Mouse (Mus musculus): ENCODE results near the gene Klf2.

DNA sequence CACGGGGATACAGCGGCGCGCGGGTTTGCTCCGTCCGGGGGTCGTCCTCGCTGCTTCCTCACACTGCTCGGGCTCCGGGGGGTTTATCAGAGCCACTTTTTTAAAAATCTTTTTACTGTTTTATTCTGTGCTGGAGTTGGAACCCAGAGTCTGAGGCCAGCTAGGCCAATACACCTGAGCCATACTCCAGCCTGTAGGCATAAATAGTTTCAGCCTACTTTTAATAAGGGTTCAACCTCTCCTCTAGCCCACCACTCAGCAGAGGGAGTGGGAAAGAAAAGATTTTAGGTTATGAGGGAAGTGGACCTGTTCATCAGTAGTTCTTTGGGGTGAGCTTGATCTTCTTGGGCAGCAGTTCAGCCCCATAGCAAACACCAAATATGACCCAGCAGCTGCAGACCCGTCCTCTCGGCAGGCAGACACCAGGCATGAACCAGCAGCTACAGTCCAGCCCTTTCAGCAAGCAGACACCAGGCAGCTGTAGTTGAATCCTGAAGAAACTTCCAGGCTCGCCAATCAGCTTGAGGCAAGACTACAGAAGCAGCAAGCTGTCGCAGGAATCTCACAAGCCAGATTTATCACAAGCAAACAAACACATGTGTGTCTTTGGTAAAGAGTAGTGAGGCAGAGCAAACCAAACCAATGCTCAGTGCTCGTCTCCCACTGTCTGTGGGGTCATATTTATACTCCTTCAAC is 13.5 kb upstream of the Klf2 start, which contains the start of gene Gm10282:
- TF ChIP-seq HCFC1 (IDR thresholded peaks at IDR 0.05; ENCODE audit: low read depth, low read length), result no peak
- no peak for TF ChIP-seq POLR2A (IDR thresholded peaks at IDR 0.05; ENCODE audit: low read depth, low read length)
- TF ChIP-seq RAD21 (IDR thresholded peaks at IDR 0.05; ENCODE audit: low read depth, low read length), result no peak
- TF ChIP-seq CTCF (conservative IDR thresholded peaks at IDR 0.05 in 1 of 2, IDR thresholded peaks at IDR 0.05 in 1 of 2; ENCODE audit: low read depth in 2 of 2, low read length in 2 of 2), result no peak
- TF ChIP-seq NRF1 (IDR thresholded peaks at IDR 0.05; ENCODE audit: low read depth, low read length), result no peak
- TF ChIP-seq GABPA (IDR thresholded peaks at IDR 0.05; ENCODE audit: insufficient replicate concordance, low read depth, low read length), result no peak

Measured in CH12.LX (cell line).